Mouse (Mus musculus) limb, embryonic 12.5 days (tissue): ENCODE measurements at regions not wholly inside any gene's neighbourhood (a gene's known extent, or its start where the extent isn't known, plus 50 kb on each side); places are given as distances from the start of the nearest gene placed in this dataset.

Experiments used
- ATAC-seq: fragments of 200-750 bp; cut with Nextera tagmentation; 2 replicates; pipeline ENCODE4 v1.8.0; 2017; ENCODE audit warnings: low read depth, moderate TSS enrichment; ENCODE audit not compliant: insufficient number of reproducible peaks, insufficient read depth, low FRiP score, low TSS enrichment
- H3K27ac ChIP-seq: fragments of 300-500 bp; sonication (generic); 2 replicates; pipeline ENCODE4 v1.5.1; 2016; ENCODE audit warnings: mild to moderate bottlenecking, moderate library complexity
- H3K27me3 ChIP-seq: fragments of 300-500 bp; sonication (generic); 2 replicates; pipeline ENCODE4 v1.6.1; 2016; ENCODE audit warnings: mild to moderate bottlenecking, moderate library complexity
- H3K36me3 ChIP-seq: fragments of 300-500 bp; sonication (generic); 2 replicates; pipeline ENCODE4 v1.6.1; 2016; ENCODE audit warnings: mild to moderate bottlenecking, moderate library complexity
- H3K4me1 ChIP-seq: fragments of 300-500 bp; sonication (generic); replicated peaks from 2 replicates; pipeline ENCODE4 v1.6.1; 2016
- H3K4me2 ChIP-seq: fragments of 300-500 bp; sonication (generic); 2 replicates; pipeline ENCODE4 v1.6.1; 2016; ENCODE audit warnings: mild to moderate bottlenecking, moderate library complexity
- H3K4me3 ChIP-seq: fragments of 300-500 bp; sonication (generic); replicated peaks from 2 replicates; pipeline ENCODE4 v1.5.1; 2016; ENCODE audit warnings: mild to moderate bottlenecking
- H3K9ac ChIP-seq: fragments of 300-500 bp; sonication (generic); replicated peaks from 2 replicates; pipeline ENCODE4 v1.6.1; 2016; ENCODE audit warnings: mild to moderate bottlenecking, moderate library complexity
- H3K9me3 ChIP-seq: fragments of 300-500 bp; sonication (generic); 2 replicates; pipeline ENCODE4 v1.6.1; 2016; ENCODE audit warnings: mild to moderate bottlenecking, moderate library complexity
- WGBS: fragments of 180-500 bp; shearing (Covaris S2); methylation state at CpG from one replicate; pipeline ENCODE4 v1.1.7; 2016; 5-methylcytosine and 5-hydroxymethylcytosine counted together

GRCm38 (mm10) chr4:26965831-26966230, 619.1 kb upstream of the Manea start:
- no peaks in the 10 kb centered on the region for H3K4me1 ChIP-seq
- WGBS = 91% methylated on average over 2 of the region's 2 CpGs
- H3K36me3 ChIP-seq = no peaks in the 10 kb centered on the region
- H3K27ac ChIP-seq = no peak overlapping the region
- no peak overlapping the region for H3K4me2 ChIP-seq
- no peak overlapping the region for H3K9ac ChIP-seq
- H3K9me3 ChIP-seq = no peaks in the 10 kb centered on the region
- no peak for ATAC-seq
- H3K4me3 ChIP-seq = no peak overlapping the region
- no peaks in the 10 kb centered on the region for H3K27me3 ChIP-seq

- WGBS = 87% methylated on average over 2 of the region's 2 CpGs
- Histone ChIP-seq H3K27ac (no peak overlapping the region), H3K9me3 (no peaks in the 10 kb centered on the region), H3K4me1 (no peaks in the 10 kb centered on the region), H3K36me3 (no peaks in the 10 kb centered on the region), H3K4me3 (no peak overlapping the region), H3K9ac (no peak overlapping the region), H3K4me2 (no peak overlapping the region), H3K27me3 (no peaks in the 10 kb centered on the region)
- no peak for ATAC-seq
These were observed 618.2 kb upstream of the Manea start for GRCm38 (mm10) chr4:26964850-26965249.

GRCm38 (mm10) chr4:26944617-26945016, 597.9 kb upstream of the Manea start:
- H3K27ac ChIP-seq = no peak overlapping the region
- H3K4me1 ChIP-seq = no peaks in the 10 kb centered on the region
- no peak for ATAC-seq
- no peaks in the 10 kb centered on the region for H3K36me3 ChIP-seq
- H3K9me3 ChIP-seq = no peaks in the 10 kb centered on the region
- no peak overlapping the region for H3K4me2 ChIP-seq
- no peaks in the 10 kb centered on the region for H3K27me3 ChIP-seq
- no peak overlapping the region for H3K4me3 ChIP-seq
- H3K9ac ChIP-seq = no peak overlapping the region
- WGBS = 95% methylated on average over 2 of the region's 2 CpGs

GRCm38 (mm10) chr4:26933988-26934798, 587.5 kb upstream of the Manea start:
- 56% methylated on average over 10 of the region's 10 CpGs for WGBS
- H3K4me1 ChIP-seq = no peaks in the 10 kb centered on the region
- H3K4me3 ChIP-seq = no peak overlapping the region
- H3K36me3 ChIP-seq = no peaks in the 10 kb centered on the region
- ATAC-seq = peak; percentile 91
- no peaks in the 10 kb centered on the region for H3K27me3 ChIP-seq
- no peaks in the 10 kb centered on the region for H3K9me3 ChIP-seq
- H3K9ac ChIP-seq = no peak overlapping the region
- no peak overlapping the region for H3K4me2 ChIP-seq
- H3K27ac ChIP-seq = no peak overlapping the region

- H3K4me3 ChIP-seq = no peak overlapping the region
- no peaks in the 10 kb centered on the region for H3K4me1 ChIP-seq
- 51% methylated on average over 6 of the region's 6 CpGs for WGBS
- no peaks in the 10 kb centered on the region for H3K9me3 ChIP-seq
- no peaks in the 10 kb centered on the region for H3K36me3 ChIP-seq
- H3K27ac ChIP-seq = no peak overlapping the region
- no peaks in the 10 kb centered on the region for H3K27me3 ChIP-seq
- H3K4me2 ChIP-seq = no peak overlapping the region
- ATAC-seq = no peak
- no peak overlapping the region for H3K9ac ChIP-seq
These were observed 583.3 kb upstream of the Manea start for GRCm38 (mm10) chr4:26929879-26930481.

- no peaks in the 10 kb centered on the region for H3K9me3 ChIP-seq
- 78% methylated on average over 3 of the region's 3 CpGs for WGBS
- no peaks in the 10 kb centered on the region for H3K4me1 ChIP-seq
- no peak overlapping the region for H3K9ac ChIP-seq
- no peaks in the 10 kb centered on the region for H3K27me3 ChIP-seq
- no peak for ATAC-seq
- H3K27ac ChIP-seq = no peak overlapping the region
- H3K36me3 ChIP-seq = no peaks in the 10 kb centered on the region
- H3K4me2 ChIP-seq = no peak overlapping the region
- no peak overlapping the region for H3K4me3 ChIP-seq
These were observed 579.4 kb upstream of the Manea start for GRCm38 (mm10) chr4:26926060-26926459.

- H3K4me2 ChIP-seq = no peak overlapping the region
- H3K9me3 ChIP-seq = no peaks in the 10 kb centered on the region
- H3K9ac ChIP-seq = no peak overlapping the region
- 74% methylated on average over 2 of the region's 2 CpGs for WGBS
- H3K4me3 ChIP-seq = no peak overlapping the region
- no peaks in the 10 kb centered on the region for H3K36me3 ChIP-seq
- no peaks in the 10 kb centered on the region for H3K4me1 ChIP-seq
- H3K27ac ChIP-seq = no peak overlapping the region
- H3K27me3 ChIP-seq = no peaks in the 10 kb centered on the region
- ATAC-seq = no peak
These were observed 541.8 kb upstream of the Manea start for GRCm38 (mm10) chr4:26888514-26888913.

GRCm38 (mm10) chr4:26879022-26879421, 532.3 kb upstream of the Manea start:
- no peak overlapping the region for H3K9ac ChIP-seq
- no peak for ATAC-seq
- no peak overlapping the region for H3K27ac ChIP-seq
- H3K27me3 ChIP-seq = no peaks in the 10 kb centered on the region
- H3K4me1 ChIP-seq = no peaks in the 10 kb centered on the region
- H3K4me3 ChIP-seq = no peak overlapping the region
- 37% methylated on average over 3 of the region's 3 CpGs for WGBS
- no peaks in the 10 kb centered on the region for H3K36me3 ChIP-seq
- no peaks in the 10 kb centered on the region for H3K9me3 ChIP-seq
- no peak overlapping the region for H3K4me2 ChIP-seq

GRCm38 (mm10) chr4:26841761-26842160, 495.1 kb upstream of the Manea start:
- Histone ChIP-seq H3K4me1 (no peaks in the 10 kb centered on the region), H3K27me3 (no peaks in the 10 kb centered on the region), H3K9me3 (no peaks in the 10 kb centered on the region), H3K9ac (no peak overlapping the region), H3K4me3 (no peak overlapping the region), H3K36me3 (no peaks in the 10 kb centered on the region), H3K27ac (no peak overlapping the region), H3K4me2 (no peak overlapping the region)
- 74% methylated on average over 1 of the region's 1 CpGs for WGBS
- no peak for ATAC-seq

- Histone ChIP-seq H3K36me3 (no peaks in the 10 kb centered on the region), H3K9me3 (no peaks in the 10 kb centered on the region), H3K4me3 (no peak overlapping the region), H3K4me2 (no peak overlapping the region), H3K27ac (no peak overlapping the region), H3K4me1 (no peaks in the 10 kb centered on the region), H3K9ac (no peak overlapping the region), H3K27me3 (no peaks in the 10 kb centered on the region)
- no peak for ATAC-seq
- WGBS = 81% methylated on average over 3 of the region's 3 CpGs
These were observed 454.1 kb upstream of the Manea start for GRCm38 (mm10) chr4:26800831-26801230.

GRCm38 (mm10) chr4:26793181-26793824, 446.6 kb upstream of the Manea start:
- Histone ChIP-seq H3K27me3 (no peaks in the 10 kb centered on the region), H3K4me1 (no peaks in the 10 kb centered on the region), H3K27ac (no peak overlapping the region), H3K9ac (no peak overlapping the region), H3K36me3 (no peaks in the 10 kb centered on the region), H3K4me3 (no peak overlapping the region), H3K9me3 (no peaks in the 10 kb centered on the region), H3K4me2 (no peak overlapping the region)
- ATAC-seq = no peak
- WGBS = 86% methylated on average over 1 of the region's 1 CpGs
